Mouse (Mus musculus): ENCODE results near the gene Tent5c. TPM values are rescaled to one million over a fixed set of nuclear protein-coding genes. Genes with fewer than 3 reads are reported as not detected.

The Tent5c gene
- 10 to 100 TPM; 22.5 to 29.8 TPM for total RNA-seq (2021)

- DNase-seq, result peak; percentile 95 to 96
- intact Hi-C loops (cut with DNase I), result loop anchor here (2.0 to 10.0 kb wide), 3 partner anchors 193 to 435 kb away; partner anchors contain the start of gene Trim45
Measured at GRCm38 (mm10) chr3:100489133-100490009, at the start of gene Tent5c. TSS of gene Tent5c (minus strand) at chr3:100489324.

GRCm38 (mm10) chr3:100536686-100537085, 47.6 kb upstream of the Tent5c start:
- no peak for DNase-seq
- intact Hi-C loops (cut with DNase I), result no loop called here

GRCm38 (mm10) chr3:100535902-100536301, 46.8 kb upstream of the Tent5c start:
- intact Hi-C loops (cut with DNase I), result no loop called here
- no peak for DNase-seq

GRCm38 (mm10) chr3:100535298-100535697, 46.2 kb upstream of the Tent5c start:
- intact Hi-C loops (cut with DNase I), result no loop called here
- DNase-seq, result no peak

GRCm38 (mm10) chr3:100534394-100534793, 45.3 kb upstream of the Tent5c start:
- intact Hi-C loops (cut with DNase I), result no loop called here
- DNase-seq, result no peak

- no peak for DNase-seq
- intact Hi-C loops (cut with DNase I), result no loop called here
Measured at GRCm38 (mm10) chr3:100533429-100533828, 44.3 kb upstream of the Tent5c start.

- intact Hi-C loops (cut with DNase I), result no loop called here
- no peak for DNase-seq
Measured at GRCm38 (mm10) chr3:100530919-100531318, 41.8 kb upstream of the Tent5c start.

GRCm38 (mm10) chr3:100530244-100530788, 41.2 kb upstream of the Tent5c start:
- no peak for DNase-seq
- intact Hi-C loops (cut with DNase I), result no loop called here

- intact Hi-C loops (cut with DNase I), result no loop called here
- no peak for DNase-seq
Measured at GRCm38 (mm10) chr3:100522671-100523070, 33.5 kb upstream of the Tent5c start.

- DNase-seq, result no peak
- intact Hi-C loops (cut with DNase I), result no loop called here
Measured at GRCm38 (mm10) chr3:100521626-100522025, 32.5 kb upstream of the Tent5c start.

- intact Hi-C loops (cut with DNase I), result no loop called here
- DNase-seq, result no peak
Measured at GRCm38 (mm10) chr3:100515754-100516141, 26.6 kb upstream of the Tent5c start.

GRCm38 (mm10) chr3:100515093-100515753, 26.1 kb upstream of the Tent5c start:
- intact Hi-C loops (cut with DNase I), result no loop called here
- no peak for DNase-seq

- intact Hi-C loops (cut with DNase I), result no loop called here
- DNase-seq, result no peak
Measured at GRCm38 (mm10) chr3:100507174-100507573, 18.1 kb upstream of the Tent5c start.

- intact Hi-C loops (cut with DNase I), result no loop called here
- no peak for DNase-seq
Measured at GRCm38 (mm10) chr3:100506715-100507114, 17.6 kb upstream of the Tent5c start.

- DNase-seq, result no peak
Measured at GRCm38 (mm10) chr3:100503882-100504281, 14.8 kb upstream of the Tent5c start.

GRCm38 (mm10) chr3:100502516-100502915, 13.4 kb upstream of the Tent5c start:
- DNase-seq, result no peak
- intact Hi-C loops (cut with DNase I), result no loop called here

More at GRCm38 (mm10) chr3:100503882-100504281, 14.8 kb upstream of the Tent5c start:
- intact Hi-C loops (cut with DNase I), result no loop called here

GRCm38 (mm10) chr3:100501899-100502298, 12.8 kb upstream of the Tent5c start:
- intact Hi-C loops (cut with DNase I), result no loop called here
- no peak for DNase-seq

GRCm38 (mm10) chr3:100496081-100496480, 7.0 kb upstream of the Tent5c start:
- no peak for DNase-seq
- intact Hi-C loops (cut with DNase I), result no loop called here

- DNase-seq, result no peak
- intact Hi-C loops (cut with DNase I), result no loop called here
Measured at GRCm38 (mm10) chr3:100495456-100495855, 6.3 kb upstream of the Tent5c start.

GRCm38 (mm10) chr3:100494912-100495311, 5.8 kb upstream of the Tent5c start:
- intact Hi-C loops (cut with DNase I), result no loop called here
- DNase-seq, result no peak

GRCm38 (mm10) chr3:100490010-100490300, 831 bp upstream of the Tent5c start:
- DNase-seq, result no peak
- intact Hi-C loops (cut with DNase I), result loop anchor here (2.0 kb wide), 1 partner anchor 325 kb away; no protein-coding TSS in a partner anchor

Measured in heart, postnatal 36 days (tissue).